Mouse (Mus musculus): ENCODE measurements at regions not wholly inside any gene's neighbourhood (a gene's known extent, or its start where the extent isn't known, plus 50 kb on each side); places are given as distances from the start of the nearest gene placed in this dataset.

- DNase-seq (ENCODE audit: low spot score) (no peak), ATAC-seq (ENCODE audit: low FRiP score, low read depth) (no peak)
- 62% methylated on average over 5 of the region's 5 CpGs for WGBS
- Histone ChIP-seq H3K27ac (replicated peaks; ENCODE audit: low read depth, low read length) (no peak overlapping the region), H3K36me3 (ENCODE audit: control insufficient read depth, insufficient read depth, low read length) (no peaks in the 10 kb centered on the region), H3K27me3 (ENCODE audit: control insufficient read depth, insufficient read depth, low read length) (no peaks in the 10 kb centered on the region), H3K9me3 (ENCODE audit: control insufficient read depth, low read length) (no peaks in the 10 kb centered on the region), H3K4me1 (ENCODE audit: control insufficient read depth, insufficient read depth, low read length) (peaks cover 15% of the 10 kb centered on the region), H3K4me3 (replicated peaks; ENCODE audit: low read length) (no peak overlapping the region), H3K9ac (ENCODE audit: low read depth, low read length, severe bottlenecking) (no peak overlapping the region), H3K4me2 (replicated peaks; ENCODE audit: low read depth, low read length, severe bottlenecking) (no peak overlapping the region)
- TF ChIP-seq POLR2A (IDR thresholded peaks at IDR 0.05; ENCODE audit: borderline replicate concordance, extremely low read depth, insufficient read depth, insufficient read length) = no peak
Measured at GRCm38 (mm10) chr11:90132579-90132978, 54.9 kb upstream of the Gm45716 start.

- H3K27ac ChIP-seq (replicated peaks; ENCODE audit: low read depth, low read length) = no peak overlapping the region
- H3K27me3 ChIP-seq (ENCODE audit: control insufficient read depth, insufficient read depth, low read length) = no peaks in the 10 kb centered on the region
- ATAC-seq (ENCODE audit: low FRiP score, low read depth) (no peak), DNase-seq (ENCODE audit: low spot score) (no peak)
- H3K9ac ChIP-seq (ENCODE audit: low read depth, low read length, severe bottlenecking) = no peak overlapping the region
- H3K9me3 ChIP-seq (ENCODE audit: control insufficient read depth, low read length) = no peaks in the 10 kb centered on the region
- 83% methylated on average over 7 of the region's 7 CpGs for WGBS
- H3K4me1 ChIP-seq (ENCODE audit: control insufficient read depth, insufficient read depth, low read length) = no peaks in the 10 kb centered on the region
- no peak overlapping the region for H3K4me2 ChIP-seq (replicated peaks; ENCODE audit: low read depth, low read length, severe bottlenecking)
- no peak for TF ChIP-seq POLR2A (IDR thresholded peaks at IDR 0.05; ENCODE audit: borderline replicate concordance, extremely low read depth, insufficient read depth, insufficient read length)
- H3K4me3 ChIP-seq (replicated peaks; ENCODE audit: low read length) = no peak overlapping the region
- no peaks in the 10 kb centered on the region for H3K36me3 ChIP-seq (ENCODE audit: control insufficient read depth, insufficient read depth, low read length)
Measured at GRCm38 (mm10) chr11:90136307-90136706, 51.2 kb upstream of the Gm45716 start.

Measured in limb, embryonic 14.5 days (tissue).